Mouse (Mus musculus): ENCODE measurements at regions not wholly inside any gene's neighbourhood (a gene's known extent, or its start where the extent isn't known, plus 50 kb on each side); places are given as distances from the start of the nearest gene placed in this dataset.

- no peak for DNase-seq
These were observed 123.8 kb upstream of the Atp2b1 start for GRCm38 (mm10) chr10:98790456-98790855.

- no peak for DNase-seq
These were observed 122.0 kb upstream of the Atp2b1 start for GRCm38 (mm10) chr10:98792019-98792741.

DNA sequence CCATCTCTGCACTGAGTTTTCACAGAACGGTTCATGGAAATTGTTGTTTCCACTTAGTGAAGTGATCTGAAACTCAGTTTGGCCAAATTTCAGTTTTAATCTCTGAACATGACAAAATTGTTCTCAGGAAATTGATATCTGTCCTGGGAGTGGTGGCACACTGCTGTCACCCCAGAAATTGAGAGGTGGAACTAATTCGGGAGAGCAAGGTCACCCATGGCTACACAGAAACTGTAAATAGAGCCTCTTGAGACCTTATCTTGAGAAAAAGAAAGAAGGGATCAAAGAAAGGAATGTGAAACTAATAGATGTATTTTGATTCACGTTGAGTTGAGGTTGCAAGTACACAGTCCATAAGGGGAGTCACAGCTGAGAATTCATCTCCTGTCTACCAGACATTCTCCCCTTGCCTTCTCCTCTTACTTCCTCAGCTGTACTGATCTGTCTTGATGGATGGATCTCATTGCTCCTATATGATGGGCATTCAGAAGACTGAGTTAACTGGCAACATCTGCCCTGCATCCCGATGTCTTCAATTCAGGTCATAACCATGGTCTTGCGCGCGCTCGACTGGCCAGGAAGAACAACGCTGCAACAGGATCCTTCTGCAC lies 120.2 kb upstream of the Atp2b1 start:
- DNase-seq = no peak

GRCm38 (mm10) chr10:98796016-98796415 lies 118.2 kb upstream of the Atp2b1 start:
- DNase-seq = no peak

- no peak for DNase-seq
These were observed 115.4 kb upstream of the Atp2b1 start for GRCm38 (mm10) chr10:98798634-98799415.

DNA sequence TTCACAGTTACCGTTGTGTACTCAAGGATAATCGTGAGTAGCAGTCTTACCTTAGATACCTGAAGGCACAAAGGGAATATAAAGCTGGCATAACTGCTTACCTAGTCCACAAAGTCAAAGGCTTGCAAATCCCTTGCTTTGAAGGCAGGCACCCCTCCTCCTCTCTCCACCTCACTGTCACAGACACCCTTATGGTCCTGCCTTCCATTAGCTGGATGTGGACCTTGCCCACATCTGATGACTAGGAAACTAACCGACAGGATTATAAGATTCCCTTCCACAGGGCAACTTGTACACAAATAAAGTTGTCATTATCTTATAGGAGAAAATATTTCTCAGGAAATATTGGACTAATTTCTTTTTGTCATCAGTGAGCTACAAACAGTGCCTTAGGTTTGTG lies 114.4 kb upstream of the Atp2b1 start:
- DNase-seq = no peak

DNA sequence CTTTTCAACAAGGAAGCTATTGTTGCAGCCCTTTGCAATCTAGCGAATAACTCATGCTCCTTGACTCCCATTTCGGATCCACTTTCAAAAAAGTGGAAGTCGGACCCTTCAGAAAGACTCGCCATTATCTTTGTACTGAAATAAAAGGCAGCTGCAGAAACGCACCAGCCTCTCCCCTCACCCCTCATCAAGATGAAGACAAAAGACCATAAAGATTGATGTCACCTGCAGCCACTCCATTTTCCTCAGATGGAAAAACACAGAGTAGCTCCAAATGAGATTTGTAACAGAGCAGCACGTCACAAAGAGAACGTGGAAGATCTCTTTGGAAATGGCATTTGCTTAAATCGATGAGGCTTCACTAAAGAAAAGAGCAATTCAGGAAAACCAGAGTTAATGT lies 113.3 kb upstream of the Atp2b1 start:
- no peak for DNase-seq

- DNase-seq = no peak
These were observed 109.2 kb upstream of the Atp2b1 start for GRCm38 (mm10) chr10:98805013-98805412.

GRCm38 (mm10) chr10:98806798-98807535 lies 107.2 kb upstream of the Atp2b1 start:
- DNase-seq = no peak

DNA sequence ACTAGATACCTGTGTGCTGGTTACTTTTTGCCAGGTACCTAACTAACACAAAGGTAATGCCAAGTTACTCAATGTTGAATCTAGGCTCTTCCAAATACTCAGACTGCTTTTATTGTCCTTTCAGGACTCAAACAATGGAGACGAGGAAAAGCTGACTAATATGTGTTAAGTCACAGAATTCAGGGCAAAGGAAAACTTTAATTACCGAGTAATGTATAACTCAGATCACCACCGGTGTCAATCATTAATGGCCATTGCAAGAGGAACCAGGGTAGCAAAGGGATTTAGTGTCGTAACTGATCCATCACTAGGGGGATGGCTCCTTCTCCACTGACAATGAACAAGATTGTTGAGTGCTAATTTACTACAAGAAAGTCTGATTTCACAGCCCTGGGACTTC lies 105.6 kb upstream of the Atp2b1 start:
- DNase-seq = no peak

- no peak for DNase-seq
These were observed 85.2 kb upstream of the Atp2b1 start for GRCm38 (mm10) chr10:98829051-98829450.

- DNase-seq = no peak
These were observed 82.7 kb upstream of the Atp2b1 start for GRCm38 (mm10) chr10:98831488-98831887.

GRCm38 (mm10) chr10:98837289-98838181 lies 76.7 kb upstream of the Atp2b1 start:
- DNase-seq = no peak

GRCm38 (mm10) chr10:98838926-98839679 lies 75.1 kb upstream of the Atp2b1 start:
- no peak for DNase-seq

DNA sequence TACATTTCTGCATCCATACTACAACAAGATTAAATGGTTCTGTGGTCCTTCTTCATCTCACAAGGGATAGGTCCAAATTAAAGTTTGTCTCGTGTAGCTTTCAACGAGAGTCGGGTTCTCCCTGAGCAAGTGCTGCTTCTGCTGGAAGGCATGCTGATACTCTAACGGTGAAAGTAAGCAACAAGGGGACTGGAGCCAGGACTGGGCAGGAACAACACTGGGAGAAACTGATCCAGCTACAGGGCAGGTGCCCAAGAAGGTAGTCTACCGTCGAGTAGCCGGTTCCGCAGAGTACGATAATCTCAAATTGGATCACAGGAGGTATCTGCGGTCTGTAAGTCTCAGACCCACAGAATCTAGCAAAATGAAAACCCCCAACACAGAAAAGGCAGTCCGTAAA lies 74.2 kb upstream of the Atp2b1 start:
- DNase-seq = no peak

DNA sequence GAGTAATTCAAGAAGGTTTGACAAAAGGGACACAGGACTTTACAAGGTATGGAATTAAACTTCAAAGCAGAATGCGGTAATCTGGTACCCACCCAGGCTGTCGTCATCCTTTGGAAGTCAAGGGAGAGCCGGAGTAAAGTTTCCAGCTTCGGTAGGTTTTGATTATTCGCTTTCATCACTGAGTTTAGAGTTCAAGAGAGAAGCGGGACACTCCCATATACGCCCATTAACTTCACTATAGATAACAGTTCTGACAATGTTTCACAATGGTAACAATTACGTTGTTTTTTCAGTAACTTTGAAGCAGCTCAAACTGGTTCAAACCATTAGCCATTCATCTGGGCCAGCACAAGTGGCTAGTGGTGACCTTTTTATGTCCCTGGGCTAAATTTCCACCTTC lies 73.8 kb upstream of the Atp2b1 start:
- no peak for DNase-seq

DNA sequence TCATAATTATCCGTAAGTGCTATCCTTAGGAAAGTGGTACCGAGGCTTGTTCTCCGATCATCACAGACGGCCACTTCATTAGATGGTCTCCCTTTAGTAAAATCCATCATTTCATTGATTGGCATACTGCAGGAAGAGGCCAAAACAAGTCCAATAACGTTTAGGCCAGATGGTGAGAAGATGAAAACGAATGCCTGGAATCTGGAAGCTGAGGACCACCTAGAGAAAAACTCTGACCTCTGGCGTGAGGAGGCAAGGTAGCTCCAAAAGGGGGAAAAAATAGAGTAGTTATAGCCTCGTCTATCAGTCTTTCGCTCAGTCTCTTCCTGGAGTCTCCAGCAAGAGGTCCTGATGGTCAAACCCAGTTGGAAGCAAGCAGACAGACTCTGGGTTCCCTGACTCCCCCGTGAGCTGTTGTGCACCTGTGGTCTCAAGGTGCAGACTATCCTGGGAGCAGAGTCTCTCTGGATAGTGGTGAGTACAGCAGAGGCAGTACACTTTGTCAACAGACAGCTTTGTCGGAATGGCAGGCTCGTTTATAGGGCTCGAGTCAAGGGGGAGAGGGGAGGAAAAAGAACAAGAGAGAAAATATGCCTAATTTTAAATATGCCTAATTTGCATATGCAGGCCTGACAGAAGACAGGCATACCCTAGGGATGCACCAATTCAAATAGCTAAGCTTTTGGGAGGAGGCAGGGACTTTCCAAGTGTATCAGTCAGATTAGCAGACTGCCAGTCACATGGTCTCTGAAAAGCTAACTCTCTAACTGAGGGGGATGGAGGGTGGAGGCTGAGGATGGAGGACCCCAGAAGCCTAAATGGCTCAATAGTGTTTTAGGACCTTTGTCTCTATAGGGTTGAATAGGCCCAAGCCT lies 73.0 kb upstream of the Atp2b1 start:
- no peak for DNase-seq

DNA sequence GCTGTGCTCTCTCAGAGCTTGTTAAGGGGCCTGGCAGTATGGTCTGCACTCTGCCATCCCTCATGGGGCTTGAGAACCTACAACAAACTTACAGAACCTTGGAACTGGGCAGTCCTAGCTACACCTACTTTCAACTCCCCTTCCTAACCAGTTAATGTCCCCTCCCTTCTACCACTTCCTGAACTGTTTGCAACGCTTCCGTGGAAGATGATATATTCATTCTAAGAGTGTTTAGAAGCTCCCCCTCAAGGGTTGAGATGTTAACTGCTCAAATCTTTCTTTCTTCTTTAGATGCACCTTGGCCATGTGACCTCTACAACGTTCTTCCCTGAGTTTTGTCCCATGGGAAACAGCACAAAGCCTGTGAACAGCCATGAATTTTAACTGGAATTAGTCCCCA lies 72.3 kb upstream of the Atp2b1 start:
- no peak for DNase-seq

DNA sequence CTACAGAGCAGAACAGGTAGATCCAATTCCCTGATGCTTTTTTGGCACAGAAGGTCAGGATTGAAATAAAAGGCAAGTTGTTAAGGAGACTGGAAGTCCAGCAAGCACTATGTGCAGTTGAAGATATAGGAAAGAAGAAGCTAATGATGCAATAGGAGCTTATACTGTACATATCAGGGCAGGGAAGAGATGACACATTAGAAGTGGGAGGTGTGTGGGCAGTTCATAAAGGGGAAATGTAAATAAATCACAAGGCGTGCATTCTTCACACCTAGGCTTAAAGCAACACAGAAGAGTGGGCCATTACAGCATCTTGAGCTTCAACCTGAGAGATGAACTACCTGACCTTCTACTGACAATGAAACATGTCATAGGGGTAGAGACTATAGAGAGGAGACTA lies 71.5 kb upstream of the Atp2b1 start:
- DNase-seq = no peak

DNA sequence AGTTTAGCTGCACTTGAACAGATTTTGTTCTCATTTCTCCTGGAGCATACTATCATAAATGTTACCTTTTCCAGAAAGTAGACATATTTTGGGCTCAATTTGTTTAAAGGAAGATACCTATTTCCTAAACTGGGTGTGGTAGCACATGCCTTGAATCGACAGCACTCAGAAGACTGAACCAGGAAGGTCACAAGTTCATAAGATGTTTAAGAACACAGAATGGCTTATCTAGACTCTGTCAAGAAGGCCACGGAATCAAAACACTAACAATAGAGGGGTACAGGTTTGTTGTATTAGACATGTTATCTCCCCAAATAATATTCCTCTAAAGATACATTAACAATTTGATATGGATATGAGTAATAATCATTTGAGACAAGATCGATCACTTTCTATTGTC lies 64.4 kb upstream of the Atp2b1 start:
- DNase-seq = no peak

DNA sequence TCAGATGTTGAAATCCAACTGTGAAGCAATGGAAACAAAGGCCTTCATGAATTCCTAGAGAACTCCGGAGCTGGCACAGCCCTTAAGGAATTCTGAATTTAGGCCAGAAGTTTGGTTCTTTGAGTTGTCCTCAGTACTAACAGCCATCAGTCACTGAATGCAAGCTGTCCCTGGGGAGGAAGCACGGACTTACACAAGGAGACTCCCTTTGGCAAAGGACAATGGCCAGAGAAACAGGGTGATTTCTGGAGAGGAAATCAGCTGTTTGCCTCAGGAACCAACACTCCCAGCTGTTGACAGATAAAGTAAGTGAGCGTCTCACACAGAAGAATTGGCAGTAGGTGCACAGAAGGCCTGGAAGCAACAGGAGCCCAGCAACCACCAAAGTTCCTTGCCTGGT lies 56.8 kb upstream of the Atp2b1 start:
- no peak for DNase-seq
